Mouse (Mus musculus): ENCODE data around the gene Dcbld1.

DNA sequence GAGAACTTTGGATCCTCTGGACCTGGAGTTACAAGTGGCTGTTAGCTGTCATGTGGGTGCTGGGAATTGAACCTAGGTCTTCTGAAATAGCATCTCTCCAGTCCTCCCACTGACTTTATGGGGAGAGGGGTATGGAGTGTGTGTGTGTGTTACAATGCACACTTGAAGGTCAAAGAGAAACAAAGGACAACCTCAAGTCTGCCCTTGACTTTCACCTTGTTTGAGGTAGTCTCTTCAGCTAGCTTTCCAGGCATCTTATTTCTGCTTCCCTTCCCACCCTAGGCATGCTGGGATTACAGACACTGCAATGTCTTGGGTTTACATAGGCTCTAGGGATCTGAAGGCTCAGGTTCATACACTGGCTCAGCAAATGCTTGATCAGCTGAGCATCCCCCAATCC is 68.9 kb downstream of the Dcbld1 start:
- TF ChIP-seq POLR2A (IDR thresholded peaks at IDR 0.05; ENCODE audit: insufficient read depth, low read depth, low read length) (no peak), CTCF (IDR thresholded peaks at IDR 0.05; ENCODE audit: insufficient read depth, low read depth, low read length) (no peak)
